Mouse (Mus musculus) heart, adult 9 months (tissue): ENCODE measurements around the gene Ccser1.
"Not testable (repeated sequence)": the region's sequence is repeated elsewhere in the genome, so short reads cannot be mapped to it uniquely, and the experiment has no call there.

Experiments used
- DNase-seq, 2 experiments: peaks; one replicate each; pipeline ENCODE4 v3.0.0; 2022; ENCODE audit warnings: low spot score in 2 of 2

The Ccser1 gene

DNA sequence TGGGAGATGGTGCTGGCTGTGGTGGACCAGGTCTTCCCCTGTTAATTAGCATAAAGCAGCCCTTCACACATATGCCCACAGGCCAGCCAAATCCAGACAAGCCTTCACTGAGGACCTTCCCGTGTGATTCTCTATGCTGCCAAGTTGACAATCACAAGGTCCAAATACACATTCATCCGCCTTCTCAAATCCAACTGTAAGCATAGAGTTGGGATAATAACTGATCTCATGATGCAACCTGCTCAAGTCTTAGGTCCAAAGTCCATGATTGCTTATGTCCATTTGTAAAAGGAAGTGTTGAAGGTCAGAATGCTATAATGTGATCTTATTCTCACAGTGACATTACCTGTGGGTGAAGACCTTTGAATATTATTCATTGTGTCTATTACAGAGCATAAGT lies 43.4 kb downstream of the Ccser1 start:
- no peak for DNase-seq

DNA sequence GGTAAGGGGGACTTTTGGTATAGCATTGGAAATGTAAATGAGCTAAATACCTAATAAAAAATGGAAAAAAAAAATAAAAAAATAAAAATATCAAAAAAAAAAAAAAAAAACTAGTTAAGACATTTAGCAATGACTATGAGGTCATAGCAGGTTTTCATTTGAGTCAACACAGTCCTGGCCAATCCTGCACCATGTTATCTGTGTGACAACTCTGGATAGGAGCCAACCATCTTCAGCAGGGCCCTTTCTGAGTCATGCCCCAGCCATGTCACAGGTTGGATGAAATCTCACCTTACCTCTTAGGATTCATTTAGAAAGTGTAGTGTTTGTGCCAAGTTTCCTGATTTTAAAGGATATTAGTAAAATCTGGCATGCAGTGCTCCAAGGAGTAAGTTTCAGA lies 45.2 kb downstream of the Ccser1 start:
- DNase-seq: no peak

DNA sequence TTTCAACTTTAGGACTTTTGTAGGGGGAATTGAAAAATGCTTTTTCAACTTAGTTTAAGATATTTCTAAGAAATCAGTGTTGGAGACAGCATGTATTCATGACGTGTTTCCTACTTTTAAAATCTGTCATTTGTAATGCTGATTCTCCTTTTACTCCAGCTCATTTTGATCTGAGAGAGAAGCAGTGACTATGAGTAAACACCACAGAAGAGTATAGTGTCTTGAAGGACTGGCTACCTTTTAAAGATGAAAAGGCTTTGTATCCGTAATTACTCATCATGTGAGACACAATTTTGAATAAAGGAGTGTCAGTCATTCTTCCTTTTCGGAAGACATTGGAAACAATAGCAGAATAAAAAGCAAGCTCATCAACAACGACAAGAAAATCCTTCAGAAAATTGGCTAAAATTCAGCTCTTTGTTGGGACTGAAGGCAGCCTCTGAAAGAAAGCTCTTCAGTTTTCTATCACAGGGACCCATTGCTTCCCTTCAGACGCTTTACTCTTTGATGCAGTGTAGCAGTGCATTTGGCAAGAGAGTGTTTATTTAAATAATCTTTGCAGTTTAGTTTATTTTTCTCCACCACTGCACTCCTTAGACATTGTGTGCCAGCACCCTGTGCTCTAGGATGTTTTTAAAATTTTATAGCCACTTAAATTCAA lies 50.1 kb downstream of the Ccser1 start:
- DNase-seq: no peak

DNA sequence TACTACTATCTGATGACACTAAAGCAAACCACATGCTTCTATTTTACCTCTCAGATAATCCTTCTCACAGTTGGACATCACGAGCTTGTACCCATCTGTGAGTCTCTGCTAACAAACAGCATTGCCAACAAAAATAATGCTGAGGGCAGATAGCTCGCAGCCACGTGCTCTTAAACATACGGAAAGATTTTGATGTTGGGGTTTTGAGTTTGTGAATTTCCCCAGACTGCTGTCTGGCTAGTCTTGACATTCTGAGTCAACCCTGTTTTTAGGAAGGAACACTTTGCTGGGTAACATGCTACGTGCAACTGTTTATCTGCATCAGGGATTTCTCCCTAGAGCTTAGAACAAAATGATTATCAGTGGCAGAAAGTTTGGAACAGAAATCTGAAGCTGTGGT lies 52.9 kb downstream of the Ccser1 start:
- no peak for DNase-seq

DNA sequence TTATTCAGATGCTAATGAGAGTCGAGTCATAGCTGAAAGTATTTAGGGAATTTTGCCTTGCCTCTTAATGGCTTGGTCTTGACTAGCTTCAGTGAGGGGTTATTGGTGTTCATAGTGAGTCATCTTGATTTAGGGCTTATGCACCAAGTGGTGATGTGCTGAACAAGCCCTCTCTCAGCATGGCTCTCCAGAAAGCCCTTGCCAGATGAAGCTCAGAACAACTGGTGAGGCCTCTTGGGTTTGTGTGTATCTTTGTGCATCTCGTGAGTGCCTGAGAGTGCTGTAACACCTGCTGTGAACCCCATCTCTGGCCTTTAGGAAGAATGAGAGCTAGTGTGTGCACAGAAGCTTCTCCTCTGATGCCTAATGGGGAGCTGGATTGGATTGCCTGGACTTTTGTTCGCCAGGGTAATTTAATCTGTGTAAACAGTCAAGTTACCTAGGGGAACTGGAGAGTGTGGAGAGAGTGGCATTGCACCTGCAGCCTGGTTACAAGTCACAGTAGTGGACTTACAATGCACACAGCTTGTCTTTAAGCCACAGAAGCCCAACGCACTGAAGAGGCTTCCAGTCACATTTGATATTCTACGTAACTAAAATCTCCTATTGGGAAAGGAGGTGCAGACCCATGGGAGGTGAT lies 53.5 kb downstream of the Ccser1 start:
- DNase-seq: no peak

DNA sequence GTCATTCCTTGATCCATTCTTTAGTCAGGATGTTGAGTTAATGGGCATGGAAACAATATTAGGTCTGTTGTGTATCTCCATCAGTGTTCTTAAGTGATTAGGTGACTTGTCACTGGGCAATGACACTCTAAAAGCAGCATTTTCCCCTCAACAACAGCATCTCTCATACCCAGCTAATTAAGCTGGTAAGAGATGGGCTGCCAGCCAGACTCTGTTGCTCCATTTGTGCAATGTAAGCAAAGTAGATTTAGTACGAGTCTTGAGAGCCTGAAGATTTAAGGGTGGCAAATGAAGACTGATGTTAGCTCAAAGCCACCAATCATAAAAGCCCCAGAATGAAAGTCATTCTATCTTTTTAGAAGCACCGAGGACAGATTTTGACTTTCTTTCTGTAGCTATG lies 60.5 kb downstream of the Ccser1 start:
- DNase-seq: no peak

DNA sequence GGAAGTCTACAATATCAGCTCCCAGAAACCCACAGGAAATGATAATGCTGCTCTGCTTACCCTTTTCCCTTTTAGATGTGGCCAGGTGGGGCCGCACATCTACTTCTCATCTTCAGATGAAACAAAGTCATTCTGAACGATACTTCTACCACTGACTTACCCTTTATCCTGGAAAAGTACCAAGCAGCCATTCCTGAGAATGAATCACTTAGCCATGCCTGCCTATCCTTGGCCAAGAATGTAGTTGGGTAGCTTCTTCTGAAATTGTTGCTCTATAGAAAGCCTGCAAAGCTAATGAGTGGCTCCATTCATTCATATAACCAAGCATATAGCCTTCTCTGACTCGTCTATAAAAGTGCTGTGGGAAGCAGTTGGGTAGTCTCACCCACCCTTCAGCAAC lies 62.4 kb downstream of the Ccser1 start:
- DNase-seq: no peak

DNA sequence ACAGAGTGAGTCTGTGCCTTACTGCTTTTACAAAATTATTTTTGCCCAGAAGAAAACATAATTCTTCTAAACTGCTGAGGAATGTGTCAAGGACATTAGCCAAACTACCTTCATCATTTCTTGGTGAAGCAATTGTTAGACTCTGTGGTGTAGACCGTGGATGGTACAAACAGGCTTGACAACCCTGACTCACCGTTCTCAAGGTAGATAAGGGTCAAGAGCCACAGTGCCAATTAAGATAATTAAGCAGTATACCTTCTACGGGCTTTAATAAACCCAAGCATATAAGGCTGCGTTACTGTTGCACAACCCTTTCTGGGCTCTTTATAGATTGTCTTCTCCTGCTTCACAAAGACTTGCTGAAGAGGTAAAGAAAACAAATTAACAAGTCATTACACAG lies 66.4 kb downstream of the Ccser1 start:
- DNase-seq: no peak

DNA sequence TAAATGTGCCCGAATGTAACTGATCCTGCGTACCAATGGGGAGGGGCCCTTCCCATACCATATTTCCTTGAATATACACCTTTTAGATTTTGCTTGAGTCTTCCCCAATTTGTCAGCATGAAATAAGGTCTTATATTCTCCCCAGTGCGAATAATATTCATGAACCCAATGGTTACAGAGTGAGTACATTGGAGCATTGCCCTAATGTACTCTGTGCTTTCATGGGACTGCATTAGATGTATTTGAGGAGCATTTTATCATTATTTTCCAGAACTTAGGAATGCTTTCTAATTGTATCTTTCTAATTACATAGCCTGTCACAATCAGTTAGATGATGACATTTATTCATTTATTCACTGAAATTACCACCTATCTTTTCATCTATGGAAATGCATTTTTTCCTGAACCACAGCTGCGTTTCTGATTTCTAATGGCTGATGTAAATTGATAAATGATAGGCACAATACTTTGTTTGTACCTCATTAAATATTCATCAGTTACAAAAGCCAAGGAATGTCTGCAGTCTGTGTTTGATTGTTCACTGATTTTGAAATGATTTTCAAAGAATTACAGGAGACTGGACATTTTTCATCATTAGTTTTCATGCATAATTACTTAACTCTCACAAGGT lies 67.8 kb downstream of the Ccser1 start:
- DNase-seq: no peak

DNA sequence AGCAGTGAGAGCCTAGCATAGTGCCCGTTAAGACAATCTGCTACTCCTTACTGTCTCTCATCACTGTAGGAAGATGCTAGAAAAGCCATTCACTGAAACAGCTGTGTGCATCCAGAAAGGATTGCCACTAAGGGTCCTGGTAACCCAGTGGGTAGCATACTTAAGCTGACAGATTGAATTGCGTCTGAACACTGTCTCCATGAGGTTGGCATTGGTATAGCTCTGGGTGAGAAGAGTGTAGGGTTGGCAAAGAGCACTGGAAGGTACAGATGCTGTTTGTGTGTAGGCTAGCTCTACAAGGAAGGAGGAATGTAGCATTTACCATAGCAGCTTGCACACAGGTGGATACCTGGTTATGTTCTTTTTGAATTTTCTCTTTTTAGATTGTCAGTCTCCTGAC lies 68.6 kb downstream of the Ccser1 start:
- DNase-seq: no peak

DNA sequence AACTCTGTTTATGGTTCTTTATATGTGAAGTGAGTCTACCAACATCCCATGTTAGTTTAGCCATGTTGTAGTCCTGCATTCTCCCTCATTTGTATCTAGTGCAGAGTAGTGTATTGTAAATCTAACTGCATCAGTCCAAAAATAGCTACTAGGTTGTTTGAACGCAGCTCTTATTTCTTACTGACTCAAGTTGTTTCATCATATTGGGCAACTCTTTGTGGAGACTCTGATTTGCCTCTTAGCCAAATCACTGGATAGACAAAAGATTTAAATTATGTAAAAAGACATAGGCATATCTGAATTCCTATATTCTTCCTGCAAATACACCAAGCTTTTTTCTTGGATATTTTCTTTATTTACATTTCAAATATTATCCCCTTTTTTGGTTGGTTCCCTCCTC lies 71.1 kb downstream of the Ccser1 start:
- no peak for DNase-seq

DNA sequence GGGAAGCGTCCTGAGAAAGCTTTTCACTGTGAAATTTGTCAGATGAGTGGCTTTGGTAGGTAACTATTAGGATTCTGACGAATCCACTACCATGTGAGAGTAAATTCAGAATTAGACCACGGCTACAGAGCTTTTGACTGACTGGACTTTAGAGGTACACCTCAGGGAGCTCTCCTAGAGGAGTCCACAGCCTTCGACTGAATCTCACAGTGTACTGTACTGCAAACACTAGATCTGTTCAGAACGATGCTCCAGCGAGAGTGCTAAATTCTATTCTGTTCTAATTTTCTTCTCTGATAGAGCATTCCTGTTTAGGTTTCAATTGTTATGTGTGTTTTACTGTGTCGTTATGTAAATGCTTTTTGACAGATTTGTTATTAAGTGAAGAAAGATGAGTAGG lies 72.8 kb downstream of the Ccser1 start:
- no peak for DNase-seq

DNA sequence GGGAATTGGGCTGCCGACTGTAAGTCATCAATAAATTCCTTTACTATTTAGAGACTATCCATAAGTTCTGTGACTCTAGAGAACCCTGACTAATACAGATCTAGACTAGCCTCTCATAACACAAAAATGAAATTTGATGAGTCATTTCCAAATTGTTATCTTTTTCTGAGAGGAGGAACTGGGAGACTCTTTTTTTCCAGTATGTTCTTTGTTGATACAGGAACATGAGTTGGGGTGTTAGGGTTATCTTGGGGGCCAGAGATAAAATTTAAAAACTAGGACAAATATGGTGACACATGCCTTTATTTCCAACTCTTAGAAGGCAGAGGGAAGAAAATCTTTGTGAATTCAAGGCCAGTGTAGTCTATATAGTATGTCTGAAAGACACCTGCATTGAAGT lies 75.8 kb downstream of the Ccser1 start:
- not testable (repeated sequence) for DNase-seq

DNA sequence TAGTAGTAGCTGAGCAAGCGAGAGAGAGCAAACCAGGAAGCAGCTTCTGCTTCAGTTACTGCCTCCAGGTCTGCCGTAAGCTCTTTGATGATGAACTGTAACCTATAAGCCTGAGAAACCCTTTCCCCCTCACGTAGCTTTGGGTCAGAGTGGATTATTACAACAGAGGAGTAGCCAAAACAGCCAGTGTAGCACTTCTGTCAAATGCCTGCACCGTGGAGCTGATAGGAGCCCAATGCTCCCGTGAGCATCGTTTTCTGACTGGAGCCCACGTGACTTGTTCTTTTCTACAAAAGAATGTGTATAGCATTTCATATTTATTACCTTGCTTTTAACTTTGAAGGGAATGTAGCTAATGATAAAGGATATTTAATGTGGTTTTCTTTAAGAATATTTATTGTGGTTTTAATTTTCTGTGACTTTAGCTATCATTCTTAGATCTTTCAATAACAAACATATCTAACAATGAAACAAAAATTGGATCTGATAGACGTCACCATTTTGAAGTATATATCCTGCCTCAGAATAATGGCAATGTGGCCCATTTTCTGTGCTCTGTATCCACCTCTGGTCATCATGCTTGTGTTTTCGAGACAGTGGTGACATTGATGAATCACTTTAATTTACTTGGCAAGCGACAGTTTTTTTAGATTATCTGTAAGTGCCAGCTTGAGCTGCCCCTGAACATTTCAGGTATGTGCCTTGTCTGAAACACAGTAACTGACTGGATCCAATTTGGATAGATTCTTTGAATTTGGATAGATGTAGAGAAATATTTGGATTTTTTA lies 78.9 kb downstream of the Ccser1 start:
- no peak for DNase-seq

DNA sequence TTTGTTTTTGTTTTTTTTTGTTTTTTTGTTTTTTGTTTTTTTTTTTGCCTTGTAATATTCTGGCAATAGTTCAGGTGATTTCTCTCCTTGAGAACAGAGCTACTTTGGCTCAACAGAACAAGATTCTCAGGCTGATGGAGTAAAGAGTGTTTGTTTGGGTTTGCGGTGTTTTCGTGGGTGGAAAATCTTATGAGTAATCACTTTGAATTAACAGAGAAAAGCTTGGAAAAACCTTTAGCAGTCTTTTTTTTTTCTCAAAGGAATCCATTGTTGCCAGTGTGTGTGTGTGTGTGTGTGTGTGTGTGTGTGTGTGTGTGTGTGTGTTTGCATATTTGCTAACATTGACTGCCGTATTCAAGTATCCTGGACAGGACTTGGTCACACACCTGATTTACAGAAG lies 81.3 kb downstream of the Ccser1 start:
- no peak for DNase-seq

DNA sequence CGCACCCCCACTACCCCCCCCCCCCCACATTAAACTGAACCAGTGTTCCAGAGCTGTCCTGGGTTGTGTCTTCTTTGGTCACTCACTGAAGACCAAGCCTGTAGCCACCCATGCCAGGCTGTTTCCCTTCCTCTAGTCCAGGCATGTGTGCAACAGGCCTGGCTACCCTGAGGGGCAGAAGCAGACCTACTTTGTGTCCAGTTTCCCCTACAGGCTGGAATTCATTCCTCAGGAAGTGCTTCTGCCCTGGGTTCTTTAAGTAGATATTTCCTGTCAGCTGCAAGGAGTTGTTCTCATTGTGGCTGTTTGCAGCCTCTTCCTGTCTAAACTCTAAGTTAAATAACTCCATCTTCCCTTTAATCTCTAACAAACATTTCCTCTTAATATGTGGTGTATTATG lies 82.3 kb downstream of the Ccser1 start:
- DNase-seq: no peak

DNA sequence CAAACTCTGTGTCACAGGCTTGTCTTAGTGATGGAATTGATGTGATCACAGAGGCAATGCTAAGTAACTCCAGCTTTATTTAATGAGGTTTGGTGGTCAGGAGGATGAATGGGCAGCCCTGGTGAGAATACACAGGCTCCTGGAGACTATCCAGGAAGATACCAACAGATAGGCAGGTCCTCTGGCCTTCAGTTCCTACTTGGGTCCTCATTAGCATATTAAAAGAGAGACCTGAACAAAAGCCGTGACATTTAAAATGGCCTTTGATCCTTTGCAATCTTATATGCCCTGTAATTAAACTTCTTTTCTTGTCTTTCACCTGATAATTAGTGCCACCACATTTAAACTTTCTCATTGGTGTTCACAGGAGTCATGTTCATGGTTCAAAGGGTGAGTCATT lies 83.2 kb downstream of the Ccser1 start:
- no peak for DNase-seq

DNA sequence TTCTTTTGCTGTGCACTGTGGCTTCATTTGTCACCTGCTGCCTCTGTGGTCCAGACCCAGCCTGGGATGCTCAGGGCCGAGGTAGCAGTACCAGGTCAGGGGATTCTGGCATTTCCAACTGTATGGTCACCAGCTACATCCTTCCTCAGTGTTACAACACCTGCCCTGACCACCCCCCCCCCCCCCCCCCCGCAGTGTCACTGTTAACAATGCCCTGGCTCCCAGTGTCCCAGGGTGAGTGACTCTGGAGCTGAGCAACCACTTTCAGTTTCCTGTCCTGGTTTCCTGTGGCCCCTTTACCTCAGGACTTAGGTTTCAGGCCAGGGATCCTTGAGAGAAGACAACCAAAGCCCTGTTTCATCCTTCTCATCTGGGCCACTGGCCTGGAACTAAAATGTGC lies 90.9 kb downstream of the Ccser1 start:
- DNase-seq: no peak

DNA sequence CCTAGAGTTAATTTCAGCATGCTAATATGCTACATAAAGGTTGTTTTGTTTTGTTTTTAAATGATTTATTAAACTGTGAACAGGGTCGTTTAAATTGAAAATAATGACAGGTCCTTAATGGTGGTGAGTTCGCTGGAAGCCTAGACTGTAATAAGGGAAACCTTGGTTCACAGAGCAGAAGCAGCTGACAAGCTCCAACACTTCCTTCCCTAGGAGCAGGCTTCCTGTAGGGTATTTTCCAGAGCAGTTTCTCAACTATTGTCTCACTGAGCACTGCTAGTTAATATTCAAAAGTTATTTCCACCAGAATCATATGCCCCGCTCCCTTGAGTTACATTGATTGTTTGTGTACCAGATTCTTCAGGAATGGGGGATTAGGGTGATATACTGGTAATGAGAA lies 93.3 kb downstream of the Ccser1 start:
- no peak for DNase-seq

DNA sequence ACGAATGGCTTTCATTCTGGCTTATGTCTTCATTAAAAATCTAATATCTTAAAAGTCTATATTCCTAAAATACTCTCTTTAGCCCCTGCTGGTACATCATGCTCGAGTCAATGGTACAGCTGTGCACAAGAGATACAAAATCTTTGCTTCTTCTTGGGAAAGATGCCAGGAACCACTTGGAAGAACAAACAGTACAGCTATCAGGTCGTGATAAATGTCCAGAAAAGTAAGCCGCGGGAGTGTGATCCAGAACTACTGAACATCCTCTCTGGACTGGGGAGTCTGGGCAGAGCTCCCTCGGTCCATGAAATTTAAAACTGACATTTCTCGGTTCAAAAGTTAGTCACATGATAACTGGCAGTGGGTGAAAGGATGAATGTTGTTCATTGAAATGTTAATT lies 99.4 kb downstream of the Ccser1 start:
- no peak for DNase-seq

DNA sequence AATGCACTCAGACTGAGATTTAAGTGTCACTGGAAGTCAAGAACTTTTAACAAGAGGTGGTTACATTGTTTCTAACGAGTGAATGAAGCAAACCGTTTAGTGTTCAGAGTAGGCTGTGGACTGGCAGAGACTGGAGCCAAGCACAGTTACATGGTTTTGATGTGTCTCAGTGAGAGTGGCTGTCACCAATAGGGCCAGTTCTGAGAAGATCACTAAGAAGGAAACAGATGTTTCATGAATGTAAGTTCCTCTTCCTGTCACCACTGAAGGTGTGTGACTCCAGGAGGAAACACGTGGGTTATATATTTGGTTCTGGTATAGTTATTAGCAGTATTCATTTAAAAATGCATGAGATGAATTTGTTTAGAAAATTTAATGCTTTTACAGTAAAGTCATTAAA lies 112.8 kb downstream of the Ccser1 start:
- peak in 1 of 2 experiments; percentile 3 for DNase-seq

DNA sequence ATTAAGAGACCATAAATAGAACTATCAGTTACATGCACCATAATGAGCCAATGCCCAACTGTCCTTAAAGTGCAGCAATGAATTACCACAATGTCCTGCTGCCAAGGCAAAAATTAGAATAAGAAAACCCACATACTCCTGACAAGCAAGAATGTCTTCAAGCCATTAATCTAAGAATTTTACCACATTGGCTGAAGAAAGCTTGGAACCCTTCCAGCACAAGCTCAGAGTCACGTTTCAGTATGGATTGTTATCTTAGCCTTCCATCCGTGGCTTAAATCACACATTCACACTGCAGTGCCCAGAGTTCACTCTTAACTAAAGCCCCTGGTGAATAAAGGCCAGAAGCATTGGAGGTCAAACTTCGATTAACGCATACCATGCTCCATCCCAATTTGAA lies 115.4 kb downstream of the Ccser1 start:
- DNase-seq: no peak
